In the genomic region with DNA sequence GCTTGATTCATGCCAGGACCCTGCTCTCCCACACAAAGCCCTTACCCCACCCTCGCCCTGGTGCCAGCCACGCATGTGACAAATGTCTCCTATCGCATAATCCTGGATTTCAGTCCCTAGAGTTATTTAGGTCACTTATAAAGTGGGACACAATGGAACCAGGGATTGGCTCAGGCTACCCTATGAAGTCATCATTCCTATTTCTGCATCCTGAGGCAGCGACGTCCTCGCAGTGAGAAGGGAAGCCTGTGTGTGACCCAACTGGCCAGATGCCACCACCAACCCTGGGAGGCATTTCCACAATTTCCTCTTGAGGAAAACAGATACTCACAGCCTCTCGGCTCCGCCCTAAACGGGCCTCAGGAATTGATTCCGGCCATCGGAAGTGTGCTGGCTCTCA, we compare ENCODE assay signal across 10 mouse cellular contexts. TPM values are rescaled to one million over a fixed set of nuclear protein-coding genes. Genes with fewer than 3 reads are reported as not detected.
DNase-seq lines count a peak whose midpoint lies in the region; ATAC-seq and TF ChIP-seq lines count a peak whose summit lies in the region.
"Had no signal": no experiment of that assay in that cellular context is flagged by ENCODE, and none has a peak within 500 bp of the region (broad histone marks: within the 10 kb centered on the region; RNA-seq: fewer than 3 reads in every experiment).

No protein-coding gene starts in this region.

- no peak for TF ChIP-seq POLR2A in bone marrow macrophage, adult 2 months (IDR thresholded peaks at IDR 0.05; ENCODE audit: borderline replicate concordance, low read depth, low read length)
- no peak for TF ChIP-seq POLR2A in limb, embryonic 14.5 days (IDR thresholded peaks at IDR 0.05; ENCODE audit: borderline replicate concordance, extremely low read depth, insufficient read depth, insufficient read length)

- TF ChIP-seq CTCF in bone marrow macrophage, adult 2 months (IDR thresholded peaks at IDR 0.05; ENCODE audit: low read depth, low read length): no peak

- H3K4me2 ChIP-seq in intestine, embryonic 15.5 days (replicated peaks): no peak overlapping the region
- no peak overlapping the region for H3K4me2 ChIP-seq in limb, embryonic 14.5 days (replicated peaks; ENCODE audit: low read depth, low read length, severe bottlenecking)
- H3K4me2 ChIP-seq in midbrain, embryonic 14.5 days (ENCODE audit: low read length): no peak overlapping the region

- H3K27ac ChIP-seq in bone marrow macrophage, adult 2 months (ENCODE audit: insufficient read depth, low read depth, low read length): peak overlapping the region; percentile 7; the same call in 1 of the 2 replicates
- H3K27ac ChIP-seq in intestine, embryonic 15.5 days: peak overlapping the region; percentile 58
- peak overlapping the region; percentile 61 for H3K27ac ChIP-seq in limb, embryonic 14.5 days (replicated peaks; ENCODE audit: low read depth, low read length)
- no peak overlapping the region for H3K27ac ChIP-seq in midbrain, embryonic 14.5 days (replicated peaks; ENCODE audit: low read depth, low read length)

- no peak for ATAC-seq in intestine, embryonic 15.5 days
- ATAC-seq in limb, embryonic 14.5 days (ENCODE audit: low FRiP score, low read depth): 0 out of 2 replicates have a peak, but pooled peaks have one; percentile 42
- ATAC-seq in midbrain, embryonic 14.5 days (ENCODE audit: low FRiP score, low TSS enrichment): no peak
- ATAC-seq in megakaryocyte-erythroid progenitor cell, adult 5-6 weeks (replicated peaks; ENCODE audit: low FRiP score, low TSS enrichment, poor library complexity, severe bottlenecking): no peak

- 72% methylated on average over 11 of the region's 11 CpGs for WGBS in intestine, embryonic 15.5 days
- 70% methylated on average over 11 of the region's 11 CpGs for WGBS in limb, embryonic 14.5 days
- 69% methylated on average over 11 of the region's 11 CpGs for WGBS in midbrain, embryonic 14.5 days

- H3K4me1 ChIP-seq in bone marrow macrophage, adult 2 months (ENCODE audit: control insufficient read depth, insufficient read depth, low read length): peaks cover 18% of the 10 kb centered on the region
- 0 out of 2 replicates have a peak, but pooled peaks cover 19% of the 10 kb centered on the region for H3K4me1 ChIP-seq in intestine, embryonic 15.5 days (replicated peaks)
- H3K4me1 ChIP-seq in limb, embryonic 14.5 days (ENCODE audit: control insufficient read depth, insufficient read depth, low read length): peaks cover 11% of the 10 kb centered on the region
- peaks cover 18% of the 10 kb centered on the region for H3K4me1 ChIP-seq in midbrain, embryonic 14.5 days (ENCODE audit: control insufficient read depth, insufficient read depth, low read length)

- no peak overlapping the region for H3K9ac ChIP-seq in intestine, embryonic 15.5 days
- H3K9ac ChIP-seq in limb, embryonic 14.5 days (ENCODE audit: low read depth, low read length, severe bottlenecking): no peak overlapping the region
- no peak overlapping the region for H3K9ac ChIP-seq in midbrain, embryonic 14.5 days (replicated peaks; ENCODE audit: low read length)

- H3K36me3 ChIP-seq in intestine, embryonic 15.5 days: no peaks in the 10 kb centered on the region
- H3K36me3 ChIP-seq in limb, embryonic 14.5 days (ENCODE audit: control insufficient read depth, insufficient read depth, low read length): no peaks in the 10 kb centered on the region
- H3K36me3 ChIP-seq in midbrain, embryonic 14.5 days (ENCODE audit: control insufficient read depth, insufficient read depth, low read length): no peaks in the 10 kb centered on the region

- peak overlapping the region; percentile 48 for H3K4me3 ChIP-seq in bone marrow macrophage, adult 2 months (ENCODE audit: insufficient read depth, low read length)
- no peak overlapping the region for H3K4me3 ChIP-seq in intestine, embryonic 15.5 days (replicated peaks)
- no peak overlapping the region for H3K4me3 ChIP-seq in limb, embryonic 14.5 days (replicated peaks; ENCODE audit: low read length)
- no peak overlapping the region for H3K4me3 ChIP-seq in midbrain, embryonic 14.5 days (replicated peaks; ENCODE audit: low read depth, low read length)

- H3K27me3 ChIP-seq in intestine, embryonic 15.5 days (replicated peaks): no peaks in the 10 kb centered on the region
- H3K27me3 ChIP-seq in limb, embryonic 14.5 days (ENCODE audit: control insufficient read depth, insufficient read depth, low read length): no peaks in the 10 kb centered on the region
- no peaks in the 10 kb centered on the region for H3K27me3 ChIP-seq in midbrain, embryonic 14.5 days (ENCODE audit: control insufficient read depth, insufficient read depth, low read length)

- H3K9me3 ChIP-seq in intestine, embryonic 15.5 days: no peaks in the 10 kb centered on the region
- no peaks in the 10 kb centered on the region for H3K9me3 ChIP-seq in limb, embryonic 14.5 days (ENCODE audit: control insufficient read depth, low read length)
- no peaks in the 10 kb centered on the region for H3K9me3 ChIP-seq in midbrain, embryonic 14.5 days (ENCODE audit: control insufficient read depth, low read length)

- DNase-seq in cerebellum, adult 9-11 months: peak; percentile 93
- peak; percentile 99 for DNase-seq in heart, adult 11 months
- no peak for DNase-seq in limb, embryonic 14.5 days (ENCODE audit: low spot score)
- peak; percentile 37 for DNase-seq in midbrain, embryonic 14.5 days

RNA-seq across cellular contexts. Expression of a gene that starts 17.2 kb away (rescaled TPM):
- polyA plus RNA-seq in bone marrow macrophage, adult 2 months (2012; ENCODE audit: insufficient read depth, insufficient read length, missing spikeins): not detected in 2 replicates
- polyA plus RNA-seq in intestine, embryonic 15.5 days (2015; fragmentation: Nextera tagmentation; extraction: Ambion mirVana): 4.4 and 5.4 TPM in 2 replicates
- polyA plus RNA-seq in limb, embryonic 14.5 days (2012; rRNA removed): 0.61 and 0.70 TPM in 2 replicates
- polyA plus RNA-seq in limb, embryonic 14.5 days (2014; fragmentation: Nextera tagmentation; extraction: Ambion mirVana): 2.2 and 3.6 TPM in 2 replicates
- polyA plus RNA-seq in midbrain, embryonic 14.5 days (2014; fragmentation: Nextera tagmentation; extraction: Ambion mirVana): 3.2 and 3.9 TPM in 2 replicates
- not detected in 2 replicates for total RNA-seq in megakaryocyte-erythroid progenitor cell, adult 5-6 weeks (2014; fragmentation: Nextera tagmentation)
- not detected in 2 replicates for total RNA-seq in megakaryocyte-erythroid progenitor cell, adult 5-6 weeks (2017)

RNA-seq across cellular contexts. Expression of a gene that starts 31.7 kb away (rescaled TPM):
- not detected in 2 replicates for polyA plus RNA-seq in bone marrow macrophage, adult 2 months (2012; ENCODE audit: insufficient read depth, insufficient read length, missing spikeins)
- polyA plus RNA-seq in intestine, embryonic 15.5 days (2015; fragmentation: Nextera tagmentation; extraction: Ambion mirVana): 1.2 TPM in 2 replicates
- polyA plus RNA-seq in limb, embryonic 14.5 days (2012; rRNA removed): 0.49 TPM in 1 of 2 replicates, not detected in the other
- not detected in 2 replicates for polyA plus RNA-seq in limb, embryonic 14.5 days (2014; fragmentation: Nextera tagmentation; extraction: Ambion mirVana)
- not detected in 2 replicates for polyA plus RNA-seq in midbrain, embryonic 14.5 days (2014; fragmentation: Nextera tagmentation; extraction: Ambion mirVana)
- not detected in 2 replicates for total RNA-seq in megakaryocyte-erythroid progenitor cell, adult 5-6 weeks (2014; fragmentation: Nextera tagmentation)
- total RNA-seq in megakaryocyte-erythroid progenitor cell, adult 5-6 weeks (2017): not detected in 2 replicates
- total RNA-seq: adrenal gland, adult 18-20 months; left cerebral cortex, adult 8-10 months had no signal
- polyA plus RNA-seq: testis, adult 2 months had no signal

RNA-seq across cellular contexts. Expression of a gene that starts 41.0 kb away (rescaled TPM):
- polyA plus RNA-seq in bone marrow macrophage, adult 2 months (2012; ENCODE audit: insufficient read depth, insufficient read length, missing spikeins): not detected in 2 replicates
- 15.9 and 16.6 TPM in 2 replicates for polyA plus RNA-seq in intestine, embryonic 15.5 days (2015; fragmentation: Nextera tagmentation; extraction: Ambion mirVana)
- polyA plus RNA-seq in limb, embryonic 14.5 days (2012; rRNA removed): 5.1 and 5.9 TPM in 2 replicates
- 7.7 and 11.5 TPM in 2 replicates for polyA plus RNA-seq in limb, embryonic 14.5 days (2014; fragmentation: Nextera tagmentation; extraction: Ambion mirVana)
- polyA plus RNA-seq in midbrain, embryonic 14.5 days (2014; fragmentation: Nextera tagmentation; extraction: Ambion mirVana): 11.7 and 16.2 TPM in 2 replicates
- 1.7 TPM in 1 of 2 replicates, not detected in the other for total RNA-seq in megakaryocyte-erythroid progenitor cell, adult 5-6 weeks (2014; fragmentation: Nextera tagmentation)
- 0.11 and 0.33 TPM in 2 replicates for total RNA-seq in megakaryocyte-erythroid progenitor cell, adult 5-6 weeks (2017)
